Mouse (Mus musculus) kidney, embryonic 14.5 days (tissue): ENCODE measurements around the gene Setd2. TPM values are rescaled to one million over a fixed set of nuclear protein-coding genes. Genes with fewer than 3 reads are reported as not detected.

Experiments
- ATAC-seq: fragments of 200-750 bp; cut with Nextera tagmentation; 2 replicates; pipeline ENCODE4 v1.8.0; 2017; ENCODE audit warnings: moderate number of reproducible peaks, mild to moderate bottlenecking, moderate TSS enrichment, moderate library complexity; ENCODE audit not compliant: low FRiP score, low TSS enrichment
- H3K27ac ChIP-seq: fragments of 300-500 bp; sonication (generic); 2 replicates; pipeline ENCODE4 v1.5.1; 2014; ENCODE audit warnings: low read depth, mild to moderate bottlenecking, low read length, moderate library complexity, mixed read lengths
- H3K27me3 ChIP-seq: fragments of 300-500 bp; sonication (generic); 2 replicates; pipeline ENCODE4 v1.6.1; 2014; ENCODE audit warnings: mild to moderate bottlenecking, low read length; ENCODE audit not compliant: control insufficient read depth, insufficient read depth
- H3K36me3 ChIP-seq: fragments of 300-500 bp; sonication (generic); 2 replicates; pipeline ENCODE4 v1.6.1; 2014; ENCODE audit warnings: low read length, mixed read lengths; ENCODE audit not compliant: control insufficient read depth, insufficient read depth
- H3K4me1 ChIP-seq: fragments of 300-500 bp; sonication (generic); 2 replicates; pipeline ENCODE4 v1.6.1; 2014; ENCODE audit warnings: low read length, mixed read lengths; ENCODE audit not compliant: control insufficient read depth, insufficient read depth
- H3K4me2 ChIP-seq: fragments of 300-500 bp; sonication (generic); replicated peaks from 2 replicates; pipeline ENCODE4 v1.6.1; 2014; ENCODE audit warnings: low read depth, mild to moderate bottlenecking, low read length
- H3K4me3 ChIP-seq: fragments of 300-500 bp; sonication (generic); 2 replicates; pipeline ENCODE4 v1.5.1; 2014; ENCODE audit warnings: mild to moderate bottlenecking, low read length
- H3K9ac ChIP-seq: fragments of 300-500 bp; sonication (generic); 2 replicates; pipeline ENCODE4 v1.6.1; 2014; ENCODE audit warnings: low read depth, mild to moderate bottlenecking, low read length, moderate library complexity
- H3K9me3 ChIP-seq: fragments of 300-500 bp; sonication (generic); 2 replicates; pipeline ENCODE4 v1.6.1; 2016; ENCODE audit warnings: low read length; ENCODE audit not compliant: control insufficient read depth
- WGBS: fragments of 180-500 bp; shearing (Covaris S2); extraction: QIAGEN DNeasy Blood & Tissue Kit; methylation state at CpG from one replicate; pipeline ENCODE4 v1.1.7; 2014; 5-methylcytosine and 5-hydroxymethylcytosine counted together
- polyA plus RNA-seq: library from polyadenylated mRNA; unstranded; fragments of >200 nt; fragmentation: Nextera tagmentation; extraction: Ambion mirVana; gene quantifications from 2 replicates; pipeline ENCODE4 v1.2.1, GENCODE M21; 2014

Setd2 gene
- polyA plus RNA-seq, 1 experiment from 2014 or later = 55.9 TPM

- Histone ChIP-seq H3K27ac (no peak overlapping the region; the same call in 1 of the 2 replicates), H3K4me3 (peak overlapping the region; percentile 79), H3K36me3 (peaks cover 7% of the 10 kb centered on the region; the same call in 1 of the 2 replicates), H3K27me3 (no peaks in the 10 kb centered on the region), H3K4me2 (peak overlapping the region; percentile 77), H3K4me1 (peaks cover 14% of the 10 kb centered on the region), H3K9me3 (no peaks in the 10 kb centered on the region), H3K9ac (peak overlapping the region; percentile 91)
- WGBS = 27% methylated on average over 5 of the region's 5 CpGs
- ATAC-seq = no peak
Measured at GRCm38 (mm10) chr9:110533645-110534044, 1.2 kb downstream of the Setd2 start.

- no peaks in the 10 kb centered on the region for H3K9me3 ChIP-seq
- H3K9ac ChIP-seq = no peak overlapping the region; the same call in 1 of the 2 replicates
- H3K4me3 ChIP-seq = no peak overlapping the region
- H3K4me2 ChIP-seq = no peak overlapping the region
- H3K4me1 ChIP-seq = peaks cover 14% of the 10 kb centered on the region
- H3K27ac ChIP-seq = no peak overlapping the region
- 75% methylated on average over 2 of the region's 2 CpGs for WGBS
- ATAC-seq = no peak
- H3K27me3 ChIP-seq = no peaks in the 10 kb centered on the region
- peaks cover 7% of the 10 kb centered on the region; the same call in 1 of the 2 replicates for H3K36me3 ChIP-seq
Measured at GRCm38 (mm10) chr9:110535114-110535513, 2.7 kb downstream of the Setd2 start.

DNA sequence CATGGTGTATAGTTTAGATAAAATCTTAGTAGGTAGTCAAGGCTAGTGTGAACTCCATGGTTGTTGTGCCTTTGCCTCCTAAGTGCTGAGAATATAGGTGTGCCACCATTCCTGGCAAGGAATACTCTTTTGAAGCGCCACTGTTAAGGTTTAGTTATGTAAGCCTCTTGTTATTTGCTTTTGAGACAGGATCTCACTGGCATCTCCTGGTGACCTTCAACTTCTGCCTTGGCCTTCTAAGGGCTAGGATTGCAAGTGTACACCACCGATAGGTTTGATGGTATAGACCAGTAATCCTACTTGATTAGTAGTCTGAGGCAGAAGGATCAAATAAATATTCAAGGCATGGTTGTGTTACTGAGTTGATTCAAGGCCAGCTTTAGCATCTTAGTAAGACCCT, 4.2 kb downstream of the Setd2 start:
- H3K9me3 ChIP-seq = no peaks in the 10 kb centered on the region
- H3K27me3 ChIP-seq = no peaks in the 10 kb centered on the region
- no peak overlapping the region for H3K4me2 ChIP-seq
- H3K4me1 ChIP-seq = peaks cover 9% of the 10 kb centered on the region
- H3K27ac ChIP-seq = no peak overlapping the region
- ATAC-seq = no peak
- peaks cover 7% of the 10 kb centered on the region; the same call in 1 of the 2 replicates for H3K36me3 ChIP-seq
- no peak overlapping the region for H3K4me3 ChIP-seq
- H3K9ac ChIP-seq = no peak overlapping the region
- WGBS = 91% methylated on average over 2 of the region's 2 CpGs

DNA sequence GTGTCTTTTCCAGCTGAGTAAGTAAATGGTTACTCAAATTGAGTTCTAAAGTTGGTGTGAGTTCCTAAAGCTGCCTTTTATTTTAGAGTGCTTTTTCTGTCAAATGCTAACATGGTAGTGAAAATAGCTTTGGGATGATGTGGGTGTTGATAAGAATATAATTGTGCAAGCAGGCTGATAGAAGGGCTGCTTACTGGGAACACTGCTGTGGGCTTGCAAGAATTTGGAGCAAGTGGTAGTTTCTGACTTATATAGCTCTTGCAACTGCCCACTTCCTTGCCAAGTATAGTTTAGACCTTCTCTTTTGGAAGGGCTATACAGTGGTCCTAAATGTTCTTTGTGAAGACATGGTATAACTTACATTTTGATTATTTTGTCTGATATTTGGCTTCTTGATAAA, 6.1 kb downstream of the Setd2 start:
- Histone ChIP-seq H3K4me1 (peaks cover 9% of the 10 kb centered on the region), H3K27me3 (no peaks in the 10 kb centered on the region), H3K27ac (no peak overlapping the region), H3K9ac (no peak overlapping the region), H3K9me3 (no peaks in the 10 kb centered on the region), H3K4me3 (no peak overlapping the region), H3K4me2 (no peak overlapping the region), H3K36me3 (peaks cover 7% of the 10 kb centered on the region; the same call in 1 of the 2 replicates)
- no peak for ATAC-seq

DNA sequence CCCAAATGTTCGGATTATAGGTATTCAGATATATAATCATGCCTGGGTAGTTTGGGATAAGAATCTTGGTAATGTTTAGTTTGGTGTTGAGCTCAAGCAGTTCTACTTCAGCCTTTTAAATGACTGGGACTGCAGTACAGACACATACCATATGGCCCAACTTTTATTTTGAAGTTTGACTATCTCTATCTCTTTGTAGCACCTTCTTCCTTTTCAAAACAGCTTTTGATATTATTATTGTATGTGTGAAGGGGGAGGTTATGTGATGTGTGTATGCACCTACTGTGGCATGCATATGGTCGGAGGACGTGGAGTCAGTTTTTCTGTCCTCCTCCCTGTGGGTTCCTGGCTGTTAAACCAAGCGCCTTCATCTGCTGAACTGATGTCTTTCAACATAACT, 9.6 kb downstream of the Setd2 start:
- Histone ChIP-seq H3K4me3 (no peak overlapping the region), H3K36me3 (peaks cover 3% of the 10 kb centered on the region; the same call in 1 of the 2 replicates), H3K27me3 (no peaks in the 10 kb centered on the region), H3K4me1 (no peaks in the 10 kb centered on the region), H3K4me2 (no peak overlapping the region), H3K9me3 (no peaks in the 10 kb centered on the region), H3K9ac (no peak overlapping the region), H3K27ac (no peak overlapping the region)
- WGBS = 86% methylated on average over 4 of the region's 4 CpGs
- ATAC-seq = no peak

DNA sequence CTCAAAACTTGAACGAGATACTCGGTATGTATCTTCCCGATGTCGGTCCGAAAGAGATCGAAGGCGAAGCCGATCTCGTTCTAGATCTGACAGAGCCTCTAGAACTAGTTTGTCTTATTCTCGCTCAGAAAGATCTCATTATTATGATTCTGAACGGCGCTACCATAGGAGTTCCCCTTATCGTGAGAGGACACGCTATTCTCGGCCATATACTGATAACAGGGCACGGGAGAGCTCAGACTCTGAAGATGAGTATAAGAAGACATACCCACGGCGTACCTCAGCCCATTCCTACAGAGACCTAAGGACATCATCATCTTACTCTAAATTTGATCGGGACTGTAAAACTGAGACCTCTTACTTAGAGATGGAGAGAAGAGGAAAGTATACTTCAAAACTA, 15.9 kb downstream of the Setd2 start:
- WGBS = 97% methylated on average over 19 of the region's 19 CpGs
- Histone ChIP-seq H3K4me3 (no peak overlapping the region), H3K27ac (no peak overlapping the region), H3K27me3 (no peaks in the 10 kb centered on the region), H3K4me2 (no peak overlapping the region), H3K9ac (no peak overlapping the region), H3K9me3 (no peaks in the 10 kb centered on the region), H3K4me1 (no peaks in the 10 kb centered on the region), H3K36me3 (peaks cover 59% of the 10 kb centered on the region)
- ATAC-seq = no peak

- no peak overlapping the region for H3K27ac ChIP-seq
- no peak overlapping the region for H3K4me2 ChIP-seq
- H3K4me1 ChIP-seq = no peaks in the 10 kb centered on the region
- H3K27me3 ChIP-seq = no peaks in the 10 kb centered on the region
- no peaks in the 10 kb centered on the region for H3K9me3 ChIP-seq
- ATAC-seq = no peak
- peaks cover 79% of the 10 kb centered on the region for H3K36me3 ChIP-seq
- H3K4me3 ChIP-seq = no peak overlapping the region
- H3K9ac ChIP-seq = no peak overlapping the region
Measured at GRCm38 (mm10) chr9:110568309-110568708, 35.9 kb downstream of the Setd2 start.

GRCm38 (mm10) chr9:110582161-110582560, 49.8 kb downstream of the Setd2 start:
- 93% methylated on average over 2 of the region's 2 CpGs for WGBS
- ATAC-seq = no peak
- Histone ChIP-seq H3K9ac (no peak overlapping the region), H3K9me3 (no peaks in the 10 kb centered on the region), H3K4me2 (no peak overlapping the region), H3K36me3 (peaks cover 31% of the 10 kb centered on the region), H3K27ac (no peak overlapping the region), H3K4me1 (no peaks in the 10 kb centered on the region), H3K27me3 (no peaks in the 10 kb centered on the region), H3K4me3 (no peak overlapping the region)

- ATAC-seq = no peak
- Histone ChIP-seq H3K4me1 (no peaks in the 10 kb centered on the region), H3K4me3 (no peak overlapping the region), H3K9me3 (no peaks in the 10 kb centered on the region), H3K9ac (no peak overlapping the region), H3K4me2 (no peak overlapping the region), H3K36me3 (peaks cover 22% of the 10 kb centered on the region), H3K27ac (no peak overlapping the region), H3K27me3 (no peaks in the 10 kb centered on the region)
- whole genome bisulfite sequencing = 91% methylated on average over 1 of the region's 1 CpGs
Measured at GRCm38 (mm10) chr9:110583521-110583920, 51.1 kb downstream of the Setd2 start.
